Mouse (Mus musculus) liver, postnatal 0 days (tissue): ENCODE results near the gene Cntnap5a. TPM values are rescaled to one million over a fixed set of nuclear protein-coding genes. Genes with fewer than 3 reads are reported as not detected.

ENCODE experiments used
- ATAC-seq: fragments of 200-750 bp; cut with Nextera tagmentation; 2 replicates; pipeline ENCODE4 v1.8.0; 2017; ENCODE audit warnings: mild to moderate bottlenecking, moderate library complexity
- DNase-seq: peaks from one replicate; pipeline ENCODE4 v3.0.0-alpha.2; 2016
- H3K27ac ChIP-seq: fragments of 300-500 bp; sonication (generic); 2 replicates; pipeline ENCODE4 v1.5.1; 2014; ENCODE audit warnings: antibody characterized with exemption, moderate library complexity, mild to moderate bottlenecking, low read depth
- H3K27me3 ChIP-seq: fragments of 300-500 bp; sonication (generic); 2 replicates; pipeline ENCODE4 v1.6.1; 2014; ENCODE audit warnings: low read length, control low read depth, mixed read lengths; ENCODE audit not compliant: insufficient read depth
- H3K36me3 ChIP-seq: fragments of 300-500 bp; sonication (generic); replicated peaks from 2 replicates; pipeline ENCODE4 v1.6.1; 2014; ENCODE audit warnings: mild to moderate bottlenecking, control low read depth, low read length, moderate library complexity, mixed read lengths; ENCODE audit not compliant: insufficient read depth
- H3K4me1 ChIP-seq: fragments of 300-500 bp; sonication (generic); 2 replicates; pipeline ENCODE4 v1.6.1; 2014; ENCODE audit warnings: antibody characterized with exemption, mild to moderate bottlenecking, control low read depth; ENCODE audit not compliant: insufficient read depth
- H3K4me2 ChIP-seq: fragments of 300-500 bp; sonication (generic); 2 replicates; pipeline ENCODE4 v1.6.1; 2014; ENCODE audit warnings: low read depth, mild to moderate bottlenecking, low read length, moderate library complexity, mixed read lengths
- H3K4me3 ChIP-seq: fragments of 300-500 bp; sonication (generic); 2 replicates; pipeline ENCODE4 v1.5.1; 2014; ENCODE audit warnings: low read depth, low read length
- H3K9ac ChIP-seq: fragments of 300-500 bp; sonication (generic); replicated peaks from 2 replicates; pipeline ENCODE4 v1.6.1; 2014; ENCODE audit warnings: mild to moderate bottlenecking, moderate library complexity
- H3K9me3 ChIP-seq: fragments of 300-500 bp; sonication (generic); 2 replicates; pipeline ENCODE4 v1.6.1; 2016; ENCODE audit warnings: mild to moderate bottlenecking, control low read depth, low read length, mixed read lengths
- CTCF ChIP-seq: sonication (generic); IDR thresholded peaks from 2 replicates; pipeline ENCODE4 v1.5.1; 2016; ENCODE audit warnings: antibody characterized with exemption, low read depth
- EP300 ChIP-seq: IDR thresholded peaks from 2 replicates; pipeline ENCODE4 v1.6.1; 2016; ENCODE audit warnings: antibody characterized with exemption, low read depth, mild to moderate bottlenecking
- WGBS: fragments of 180-500 bp; shearing (Covaris S2); extraction: QIAGEN DNeasy Blood & Tissue Kit; methylation state at CpG from one replicate; pipeline ENCODE4 v1.1.7; 2014; ENCODE audit not compliant: insufficient replicate concordance; 5-methylcytosine and 5-hydroxymethylcytosine counted together
- microRNA-seq: library from miRNA; unstranded; fragments of <30 nt; microRNA quantifications from one replicate; pipeline ENCODE4, GENCODE M21; 2016
- polyA plus RNA-seq: library from polyadenylated mRNA; unstranded; fragments of >200 nt; fragmentation: Nextera tagmentation; extraction: Ambion mirVana; gene quantifications from 2 replicates; pipeline ENCODE4 v1.2.1, GENCODE M21; 2015

Cntnap5a gene
- polyA plus RNA-seq, 1 experiment from 2014 or later, result not detected

- Histone ChIP-seq H3K9ac (no peak overlapping the region), H3K4me2 (no peak overlapping the region), H3K27ac (no peak overlapping the region), H3K4me1 (no peaks in the 10 kb centered on the region), H3K4me3 (no peak overlapping the region), H3K36me3 (no peaks in the 10 kb centered on the region), H3K9me3 (no peaks in the 10 kb centered on the region), H3K27me3 (no peaks in the 10 kb centered on the region)
- TF ChIP-seq EP300, result no peak
- no peak for TF ChIP-seq CTCF
- no peak for DNase-seq
- ATAC-seq, result no peak
- 65% methylated on average over 4 of the region's 4 CpGs for WGBS
These were observed 770.7 kb downstream of the Cntnap5a start for GRCm38 (mm10) chr1:116455115-116455717.

- no peaks in the 10 kb centered on the region for H3K36me3 ChIP-seq
- no peak for TF ChIP-seq EP300
- TF ChIP-seq CTCF, result peak; percentile 61
- peak; percentile 11 for DNase-seq
- H3K27me3 ChIP-seq, result no peaks in the 10 kb centered on the region
- no peak overlapping the region for H3K4me3 ChIP-seq
- no peaks in the 10 kb centered on the region for H3K9me3 ChIP-seq
- no peak overlapping the region for H3K27ac ChIP-seq
- H3K4me1 ChIP-seq, result no peaks in the 10 kb centered on the region
- H3K4me2 ChIP-seq, result no peak overlapping the region
- no peak for ATAC-seq
- WGBS, result 22% methylated on average over 2 of the region's 2 CpGs
- no peak overlapping the region for H3K9ac ChIP-seq
These were observed 793.1 kb downstream of the Cntnap5a start for GRCm38 (mm10) chr1:116477703-116478102.

GRCm38 (mm10) chr1:116488780-116489569, 804.4 kb downstream of the Cntnap5a start:
- H3K27ac ChIP-seq, result no peak overlapping the region
- no peaks in the 10 kb centered on the region for H3K4me1 ChIP-seq
- no peaks in the 10 kb centered on the region for H3K36me3 ChIP-seq
- no peak overlapping the region for H3K4me2 ChIP-seq
- no peaks in the 10 kb centered on the region; the same call in 1 of the 2 replicates for H3K9me3 ChIP-seq
- no peak for DNase-seq
- WGBS, result 79% methylated on average over 1 of the region's 1 CpGs
- TF ChIP-seq CTCF (no peak), EP300 (no peak)
- H3K9ac ChIP-seq, result no peak overlapping the region
- ATAC-seq, result no peak
- H3K27me3 ChIP-seq, result no peaks in the 10 kb centered on the region
- no peak overlapping the region for H3K4me3 ChIP-seq

- no peak for TF ChIP-seq EP300
- no peak for TF ChIP-seq CTCF
- 70% methylated on average over 4 of the region's 4 CpGs for WGBS
- H3K4me1 ChIP-seq, result no peaks in the 10 kb centered on the region
- ATAC-seq (no peak), DNase-seq (no peak)
- H3K4me3 ChIP-seq, result no peak overlapping the region
- no peaks in the 10 kb centered on the region for H3K36me3 ChIP-seq
- no peak overlapping the region for H3K4me2 ChIP-seq
- H3K27ac ChIP-seq, result no peak overlapping the region
- no peaks in the 10 kb centered on the region for H3K27me3 ChIP-seq
- no peaks in the 10 kb centered on the region for H3K9me3 ChIP-seq
- no peak overlapping the region for H3K9ac ChIP-seq
These were observed 893.6 kb downstream of the Cntnap5a start for GRCm38 (mm10) chr1:116577969-116578666.

- DNase-seq (no peak), ATAC-seq (no peak)
- no peaks in the 10 kb centered on the region for H3K4me1 ChIP-seq
These were observed 931.7 kb downstream of the Cntnap5a start for GRCm38 (mm10) chr1:116616272-116616671.

More at GRCm38 (mm10) chr1:116616272-116616671, 931.7 kb downstream of the Cntnap5a start:
- no peaks in the 10 kb centered on the region for H3K36me3 ChIP-seq
- H3K4me2 ChIP-seq, result no peak overlapping the region
- H3K4me3 ChIP-seq, result no peak overlapping the region
- TF ChIP-seq CTCF (no peak), EP300 (no peak)
- no peaks in the 10 kb centered on the region for H3K27me3 ChIP-seq
- no peak overlapping the region for H3K9ac ChIP-seq
- H3K9me3 ChIP-seq, result no peaks in the 10 kb centered on the region
- no peak overlapping the region for H3K27ac ChIP-seq

Small RNAs within 50 kb of the gene (microRNA-seq; reads per million reads assigned to microRNA genes)
- not detected for gene Gm23393
